Mouse (Mus musculus) CD4-positive naive resting alpha-beta T cell, adult 76 days (primary cell): ENCODE data around the gene Klhl10. TPM values are rescaled to one million over a fixed set of nuclear protein-coding genes. Genes with fewer than 3 reads are reported as not detected.

Experiments used
- total RNA-seq: library from RNA; stranded (reverse); gene quantifications from one replicate; pipeline ENCODE4 v1.2.4, GENCODE M21; 2023

Klhl10 gene
- total RNA-seq: 1.4 TPM

DNA sequence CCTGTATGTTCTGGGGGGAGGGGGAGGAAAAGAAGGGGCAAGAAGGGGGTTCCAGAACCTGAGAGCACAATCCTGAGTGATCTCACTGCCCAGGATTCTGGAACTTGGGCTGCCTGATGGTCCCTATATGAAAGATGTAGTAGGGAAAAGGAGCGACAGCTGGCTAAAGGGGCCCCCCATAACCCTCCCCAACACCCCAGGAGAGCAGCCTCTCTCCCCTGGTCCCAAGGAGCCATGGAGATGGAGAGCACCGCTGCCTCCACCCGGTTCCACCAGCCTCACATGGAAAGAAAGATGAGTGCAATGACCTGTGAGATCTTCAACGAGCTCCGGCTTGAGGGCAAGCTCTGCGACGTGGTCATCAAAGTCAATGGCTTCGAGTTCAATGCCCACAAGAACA is at the start of gene Klhl10, which contains the start of gene Nt5c3b:
TSS of gene Klhl10 (plus strand) at position 121 of the 400 bp plus-strand sequence.
TSS of gene Nt5c3b (minus strand) at position 12 of the 400 bp plus-strand sequence.

DNA sequence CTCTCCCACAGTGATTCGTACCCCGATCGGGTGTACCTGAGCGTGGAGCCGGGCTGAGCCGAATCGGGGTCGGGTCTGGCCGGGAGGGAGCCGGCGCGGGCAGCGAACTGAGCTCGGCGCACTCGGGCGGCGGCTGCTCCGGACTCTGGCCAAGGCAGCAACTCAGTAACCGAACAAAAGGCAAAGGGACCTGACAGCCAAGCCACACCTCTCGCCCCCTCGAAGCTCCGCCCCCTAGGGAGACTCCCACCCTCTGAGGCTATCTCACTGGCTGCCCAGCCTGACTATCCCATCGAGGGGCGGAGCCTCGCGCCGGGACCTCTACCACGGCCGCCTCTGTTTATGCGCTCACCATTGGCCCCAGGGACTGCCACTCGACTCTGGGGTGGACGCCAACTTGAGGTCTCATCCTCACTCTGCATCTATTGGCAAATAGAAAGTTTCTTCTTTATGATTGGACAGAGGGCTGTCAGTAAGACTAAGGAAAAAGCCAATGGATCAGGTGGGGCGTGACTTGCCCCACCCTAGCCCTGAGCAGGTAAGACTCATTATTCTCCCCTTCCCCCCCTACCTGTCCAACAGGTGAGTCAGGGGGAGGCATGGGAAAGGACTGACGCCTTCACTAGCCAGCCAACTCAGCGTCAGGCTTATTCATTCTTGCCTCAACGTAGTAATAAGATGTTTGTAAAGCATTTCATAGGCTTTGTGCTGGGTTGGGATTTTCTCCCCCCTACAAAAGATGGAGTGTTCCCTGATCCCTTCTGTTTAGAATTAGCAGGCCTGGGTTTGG is 43.9 kb upstream of the Klhl10 start, which contains the start of gene Jup:
TSS of gene Jup (minus strand) at position 164 of the 790 bp plus-strand sequence.

DNA sequence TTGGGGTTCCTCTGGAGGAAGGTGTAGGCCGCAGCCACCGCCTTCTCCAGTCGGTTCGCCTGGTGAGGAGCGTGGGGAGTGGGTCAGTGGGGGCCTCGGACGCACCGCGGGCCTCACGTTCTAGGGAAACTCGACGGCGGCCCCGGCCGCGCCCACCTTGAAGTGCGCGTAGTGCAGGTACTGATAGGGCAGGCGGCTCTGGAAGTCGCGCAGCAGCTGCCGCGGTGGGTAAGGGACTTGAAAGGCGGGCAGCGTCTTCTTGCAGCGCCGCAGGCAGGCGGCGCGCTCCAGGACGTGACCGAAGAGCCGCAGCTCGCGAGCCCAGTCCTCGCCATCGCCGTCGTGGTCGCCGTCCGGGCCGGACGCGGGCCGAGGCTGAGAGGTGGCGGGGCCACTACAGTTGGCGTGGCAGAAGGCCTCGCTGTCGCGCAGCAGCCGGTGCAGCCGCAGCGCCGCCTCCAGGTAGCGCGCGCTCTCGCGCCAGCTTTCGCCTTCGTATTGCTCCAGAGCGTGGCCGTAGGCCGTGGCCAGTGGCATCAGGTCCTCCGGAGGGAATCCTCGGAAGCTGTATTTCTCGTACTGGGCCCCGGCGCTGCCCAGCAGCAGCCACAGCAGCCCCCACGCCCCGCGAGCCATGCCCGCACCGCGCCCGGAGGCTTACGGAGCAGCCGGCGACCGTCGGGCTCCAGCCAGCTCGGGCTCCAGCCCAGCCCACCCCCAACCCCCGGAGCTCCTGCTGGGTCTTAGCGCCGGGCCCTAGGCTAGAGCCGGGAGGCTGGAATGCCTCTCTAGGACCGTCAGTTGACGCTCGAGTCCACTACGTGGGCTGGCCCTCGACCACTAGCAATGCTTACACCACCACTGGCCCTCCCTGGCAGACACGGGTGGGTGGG is 27.4 kb upstream of the Klhl10 start, which contains the start of gene P3h4:
TSS of gene P3h4 (minus strand) at position 816 of the 893 bp plus-strand sequence.

DNA sequence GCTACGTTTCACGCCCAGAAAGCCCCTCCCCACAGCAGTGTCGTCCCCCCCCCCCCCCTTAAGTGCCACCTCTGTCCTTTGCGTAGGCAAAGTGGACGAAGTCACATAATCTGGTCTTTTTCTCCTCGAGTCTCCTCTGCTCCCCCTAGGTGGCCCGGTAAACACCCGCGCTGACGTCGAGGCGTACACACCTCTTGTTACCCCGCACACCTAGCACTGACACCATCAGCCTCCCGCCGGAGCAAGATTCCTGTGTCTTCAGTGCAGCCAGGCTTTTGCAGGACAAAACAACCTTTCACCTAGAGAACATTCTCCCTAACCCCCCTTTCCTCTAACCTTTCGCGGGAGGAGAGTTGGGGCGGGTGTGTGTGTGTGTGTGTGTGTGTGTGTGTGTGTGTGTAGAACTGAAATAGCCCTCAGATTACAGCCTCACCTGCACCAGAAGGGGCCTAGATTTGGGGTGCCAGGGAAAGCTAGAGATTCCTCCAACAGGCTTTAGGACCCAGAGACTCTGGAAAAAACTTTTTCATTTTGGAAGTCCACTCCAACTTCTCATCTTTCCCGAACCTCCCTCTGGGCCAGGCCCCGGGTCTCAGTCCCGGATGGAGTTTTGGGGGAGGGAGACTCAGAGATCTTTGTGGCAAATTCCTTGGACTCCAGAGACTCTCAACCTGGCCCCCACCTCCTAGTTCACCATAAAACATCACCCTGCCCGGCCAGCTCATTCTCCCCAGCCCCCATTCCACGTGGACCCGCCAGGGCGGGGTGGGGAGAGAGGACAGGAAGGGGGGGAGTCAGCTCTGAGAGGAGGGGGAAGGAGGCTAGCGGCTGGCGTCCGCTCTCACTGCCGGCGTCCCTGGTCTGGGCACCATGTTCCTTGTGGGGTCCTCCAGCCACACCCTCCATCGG is 26.5 kb upstream of the Klhl10 start, which contains the start of gene Fkbp10:
TSS of gene Fkbp10 (plus strand) at position 784 of the 909 bp plus-strand sequence.

DNA sequence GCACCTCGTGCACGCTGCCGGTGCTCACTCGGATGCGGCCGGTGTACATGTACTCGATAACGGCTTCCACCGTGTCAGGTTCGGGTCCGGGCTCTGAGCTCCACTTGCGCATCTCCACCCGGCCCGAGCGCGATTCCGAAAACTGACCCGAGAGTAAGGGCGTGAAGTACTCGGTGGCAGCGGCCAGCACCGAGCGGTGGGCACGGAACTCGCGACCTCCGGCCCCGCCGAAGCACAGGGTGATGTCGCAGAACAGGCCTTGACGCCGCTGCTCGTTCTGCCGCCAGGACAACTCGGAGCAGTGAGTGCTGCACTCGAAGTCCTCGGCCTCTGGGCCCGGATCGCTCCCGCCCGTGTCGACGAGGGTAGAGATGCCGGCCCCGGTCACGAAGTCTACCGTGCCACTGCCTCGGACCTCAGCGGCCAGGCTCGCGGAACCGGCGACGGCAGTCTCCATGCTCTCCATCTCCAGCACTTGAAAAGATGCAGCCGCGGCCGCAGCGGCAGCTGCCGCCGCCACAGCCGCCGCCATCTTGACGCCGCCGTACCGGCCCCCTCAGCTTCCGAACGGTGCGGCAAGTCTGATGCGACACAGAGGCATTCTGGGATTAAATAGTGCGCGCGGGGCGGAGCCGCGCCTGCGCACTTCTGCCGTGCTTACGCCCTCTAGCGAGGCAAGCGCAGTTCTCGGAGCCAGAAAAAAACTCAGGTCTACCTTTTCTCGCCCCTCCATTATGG is 30.6 kb downstream of the Klhl10 start, which contains the start of gene Klhl11:
TSS of gene Klhl11 (minus strand) at position 545 of the 738 bp plus-strand sequence.

Other genes with a start within 250 kb of the Klhl10 start
- gene Krt9, start 248.7 kb upstream of the Klhl10 start, total RNA-seq: not detected
- not detected for gene Krt14, start 234.4 kb upstream of the Klhl10 start, total RNA-seq
- not detected for gene Krt16, start 193.0 kb upstream of the Klhl10 start, total RNA-seq
- not detected for gene Krt17, start 180.9 kb upstream of the Klhl10 start, total RNA-seq
- gene Krt42, start 172.0 kb upstream of the Klhl10 start, total RNA-seq: not detected
- 2,467 TPM for gene Eif1, start 122.0 kb upstream of the Klhl10 start, total RNA-seq
- gene Gast, start 107.5 kb upstream of the Klhl10 start, total RNA-seq: not detected
- gene Hap1, start 85.8 kb upstream of the Klhl10 start, total RNA-seq: 1.2 TPM
- gene Jup, start 44.2 kb upstream of the Klhl10 start, total RNA-seq: 8.3 TPM
- gene P3h4, start 27.1 kb upstream of the Klhl10 start, total RNA-seq: not detected
- gene Fkbp10, start 26.2 kb upstream of the Klhl10 start, total RNA-seq: not detected
- 108 TPM for gene Nt5c3b, start 109 bp upstream of the Klhl10 start, total RNA-seq
- 29.0 TPM for gene Klhl11, start 30.8 kb downstream of the Klhl10 start, total RNA-seq
- 145 TPM for gene Acly, start 86.1 kb downstream of the Klhl10 start, total RNA-seq
- gene Ttc25, start 103.7 kb downstream of the Klhl10 start, total RNA-seq: not detected
- gene Cnp, start 133.0 kb downstream of the Klhl10 start, total RNA-seq: 98.3 TPM
- 17.2 TPM for gene Nkiras2, start 177.3 kb downstream of the Klhl10 start, total RNA-seq
- gene Dnajc7, start 178.3 kb downstream of the Klhl10 start, total RNA-seq: 344 TPM